In genomic region chr12:54487689-54488088, GRCm38 (mm10) we compare ENCODE assay signal across 32 mouse cellular contexts.
"Had no signal": no experiment of that assay in that cellular context is flagged by ENCODE, and none has a peak within 500 bp of the region (broad histone marks: within the 10 kb centered on the region; RNA-seq: fewer than 3 reads in every experiment).

No protein-coding gene starts in this region.

- H3K4me3 ChIP-seq: limb, embryonic 10.5 days; limb, embryonic 12.5 days; limb, embryonic 13.5 days; limb, embryonic 15.5 days; liver, embryonic 12.5 days; liver, embryonic 13.5 days; liver, embryonic 15.5 days; lung, embryonic 15.5 days; megakaryocyte, embryonic 14.5 days; midbrain, embryonic 10.5 days; midbrain, embryonic 12.5 days; midbrain, embryonic 13.5 days; midbrain, embryonic 15.5 days; myocyte; neural tube, embryonic 12.5 days had no signal

- ATAC-seq: liver, embryonic 12.5 days; liver, postnatal 0 days; lung, postnatal 0 days; midbrain, embryonic 13.5 days; midbrain, embryonic 15.5 days; midbrain, embryonic 16.5 days had no signal

- H3K9ac ChIP-seq: limb, embryonic 12.5 days; limb, embryonic 13.5 days; limb, embryonic 15.5 days; liver, embryonic 12.5 days; liver, embryonic 13.5 days; liver, embryonic 14.5 days; liver, embryonic 15.5 days; liver, postnatal 0 days; lung, embryonic 14.5 days; lung, embryonic 15.5 days; midbrain, embryonic 12.5 days; midbrain, embryonic 13.5 days; midbrain, embryonic 15.5 days; neural tube, embryonic 12.5 days had no signal

- H3K36me3 ChIP-seq: limb, embryonic 10.5 days; limb, embryonic 12.5 days; limb, embryonic 13.5 days; limb, embryonic 15.5 days; liver, embryonic 12.5 days; liver, embryonic 13.5 days; liver, embryonic 15.5 days; lung, embryonic 15.5 days; midbrain, embryonic 10.5 days; midbrain, embryonic 12.5 days; midbrain, embryonic 13.5 days; midbrain, embryonic 15.5 days; neural tube, embryonic 12.5 days had no signal

- H3K27ac ChIP-seq: limb, embryonic 10.5 days; limb, embryonic 12.5 days; limb, embryonic 13.5 days; limb, embryonic 15.5 days; liver, embryonic 12.5 days; liver, embryonic 13.5 days; liver, embryonic 14.5 days; liver, embryonic 15.5 days; lung, embryonic 15.5 days; macrophage; midbrain, embryonic 10.5 days; midbrain, embryonic 12.5 days; midbrain, embryonic 13.5 days; midbrain, embryonic 15.5 days; neural tube, embryonic 12.5 days had no signal

- H3K4me2 ChIP-seq: limb, embryonic 12.5 days; limb, embryonic 13.5 days; limb, embryonic 15.5 days; liver, embryonic 11.5 days; liver, embryonic 12.5 days; liver, embryonic 13.5 days; liver, embryonic 15.5 days; lung, embryonic 14.5 days; lung, embryonic 15.5 days; midbrain, embryonic 11.5 days; midbrain, embryonic 12.5 days; midbrain, embryonic 13.5 days; midbrain, embryonic 15.5 days; neural tube, embryonic 12.5 days had no signal

- H3K4me1 ChIP-seq: liver, embryonic 12.5 days; liver, embryonic 13.5 days; liver, embryonic 15.5 days; lung, embryonic 15.5 days; midbrain, embryonic 13.5 days; midbrain, embryonic 15.5 days; neural tube, embryonic 12.5 days had no signal

- H3K9me3 ChIP-seq: limb, embryonic 10.5 days; limb, embryonic 15.5 days; liver, embryonic 12.5 days; liver, embryonic 13.5 days; liver, embryonic 15.5 days; lung, embryonic 15.5 days; midbrain, embryonic 10.5 days; midbrain, embryonic 12.5 days; midbrain, embryonic 13.5 days; midbrain, embryonic 15.5 days; neural tube, embryonic 12.5 days had no signal

- H3K27me3 ChIP-seq: limb, embryonic 15.5 days; liver, embryonic 13.5 days; liver, embryonic 15.5 days; neural tube, embryonic 12.5 days had no signal

- DNase-seq: left cerebral cortex, postnatal 4 days; liver; liver, embryonic 13.5 days; liver, postnatal 0 days; lung, adult 18-20 months; lung, adult 2 months; lung, embryonic 14.5 days; lung, postnatal 10 days; lung, postnatal 14 days; lung, postnatal 36 days; lung, postnatal 4 days; midbrain, embryonic 14.5 days had no signal
